In the genomic region with DNA sequence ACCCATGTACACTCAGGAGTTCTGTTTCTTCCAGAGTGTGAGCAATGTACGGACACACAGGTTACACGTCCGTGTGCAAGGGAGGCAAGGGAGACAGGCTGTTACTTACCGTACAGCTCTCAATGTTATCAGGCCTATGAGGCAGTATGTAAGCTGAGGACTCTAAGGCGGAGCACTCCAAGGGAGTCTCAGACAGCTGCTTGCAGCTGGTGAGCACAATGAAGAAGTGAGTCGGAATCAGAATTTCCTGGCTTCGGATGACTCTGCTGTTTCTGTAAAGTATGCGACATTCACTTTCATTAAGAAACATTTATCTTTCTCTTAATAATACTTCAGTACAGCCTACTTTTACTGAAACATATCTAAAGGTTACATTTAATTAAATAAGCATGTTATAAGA, we compare ENCODE assay signal across 22 mouse cellular contexts. TPM values are rescaled to one million over a fixed set of nuclear protein-coding genes. Genes with fewer than 3 reads are reported as not detected.
DNase-seq lines count a peak whose midpoint lies in the region; ATAC-seq and TF ChIP-seq lines count a peak whose summit lies in the region.
"Had no signal": no experiment of that assay in that cellular context is flagged by ENCODE, and none has a peak within 500 bp of the region (broad histone marks: within the 10 kb centered on the region; RNA-seq: fewer than 3 reads in every experiment).

No protein-coding gene starts in this region.

- peak; percentile 96 for DNase-seq in heart, adult 11 months
- DNase-seq in heart, postnatal 25 days (ENCODE audit: low spot score) = no peak
- DNase-seq in heart, postnatal 10 days = peak; percentile 57 to 61
- DNase-seq in heart, embryonic 10.5 days (ENCODE audit: low spot score) = no peak
- no peak for DNase-seq in lung, adult 2 months
- DNase-seq in lung, postnatal 36 days = peak; percentile 60
- DNase-seq: adrenal gland, adult 8-10 months; adrenal gland, postnatal 36 days; B cell, adult 2 months; cerebellum, adult 2 months; cerebellum, postnatal 10 days; forebrain, postnatal 0 days; gastrocnemius, adult 2 months; gastrocnemius, postnatal 25 days had no signal

- H3K9me3 ChIP-seq in heart, embryonic 10.5 days = no peaks in the 10 kb centered on the region
- H3K9me3 ChIP-seq in lung, embryonic 16.5 days (ENCODE audit: control insufficient read depth, low read length) = no peaks in the 10 kb centered on the region
- H3K9me3 ChIP-seq: embryonic facial prominence, embryonic 10.5 days; forebrain, embryonic 13.5 days; G1E; hindbrain, embryonic 15.5 days had no signal

- intact Hi-C loops in heart, postnatal 25 days (cut with DNase I) = no loop called here
- intact Hi-C loops in heart, postnatal 10 days (cut with DNase I) = no loop called here

- no peak for TF ChIP-seq CTCF in lung, adult 2 months (IDR thresholded peaks at IDR 0.05; ENCODE audit: insufficient read depth, low read length)

- H3K4me1 ChIP-seq in heart, embryonic 10.5 days = 0 out of 2 replicates have a peak, but pooled peaks cover 5% of the 10 kb centered on the region
- H3K4me1 ChIP-seq in lung, embryonic 16.5 days (replicated peaks; ENCODE audit: control insufficient read depth, insufficient read depth, low read length) = peaks cover 4% of the 10 kb centered on the region; the same call in 1 of the 2 replicates
- H3K4me1 ChIP-seq in lung, adult 2 months (ENCODE audit: control insufficient read depth, insufficient read depth, low read length) = no peaks in the 10 kb centered on the region
- H3K4me1 ChIP-seq: forebrain, embryonic 13.5 days; hindbrain, embryonic 15.5 days had no signal

- H3K36me3 ChIP-seq in heart, embryonic 10.5 days = no peaks in the 10 kb centered on the region
- no peaks in the 10 kb centered on the region for H3K36me3 ChIP-seq in lung, embryonic 16.5 days (ENCODE audit: control insufficient read depth, insufficient read depth, low read length)
- H3K36me3 ChIP-seq: embryonic facial prominence, embryonic 10.5 days; G1E; hindbrain, embryonic 15.5 days had no signal

- no peak overlapping the region for H3K4me2 ChIP-seq in lung, embryonic 16.5 days (ENCODE audit: low read depth, low read length)
- H3K4me2 ChIP-seq: forebrain, embryonic 13.5 days; hindbrain, embryonic 15.5 days had no signal

- H3K27ac ChIP-seq in heart, embryonic 10.5 days = no peak overlapping the region
- no peak overlapping the region for H3K27ac ChIP-seq in lung, embryonic 16.5 days (ENCODE audit: low read length)
- H3K27ac ChIP-seq: embryonic facial prominence, embryonic 10.5 days; forebrain, embryonic 13.5 days; gastrocnemius, adult 2 months; heart, adult 2 months; hindbrain, embryonic 15.5 days had no signal

- no peaks in the 10 kb centered on the region for H3K27me3 ChIP-seq in heart, embryonic 10.5 days (ENCODE audit: insufficient read depth, poor library complexity, severe bottlenecking)
- no peaks in the 10 kb centered on the region for H3K27me3 ChIP-seq in lung, embryonic 16.5 days (ENCODE audit: control insufficient read depth, insufficient read depth, low read depth, low read length)
- H3K27me3 ChIP-seq: forebrain, embryonic 13.5 days; hindbrain, embryonic 15.5 days had no signal

- H3K4me3 ChIP-seq in heart, embryonic 10.5 days = no peak overlapping the region
- no peak overlapping the region for H3K4me3 ChIP-seq in lung, embryonic 16.5 days (ENCODE audit: low read length)
- no peak overlapping the region for H3K4me3 ChIP-seq in lung, adult 2 months (replicated peaks; ENCODE audit: extremely low read depth, low read depth, low read length)
- H3K4me3 ChIP-seq: embryonic facial prominence, embryonic 10.5 days; forebrain, embryonic 13.5 days; gastrocnemius, adult 2 months; heart, adult 2 months; hindbrain, embryonic 15.5 days had no signal

- 89% methylated on average over 8 of the region's 8 CpGs for WGBS in heart, embryonic 10.5 days
- 71% methylated on average over 8 of the region's 8 CpGs for WGBS in lung, embryonic 16.5 days
- 78% methylated on average over 8 of the region's 8 CpGs for WGBS in lung, adult 2 months

- no peak overlapping the region for H3K9ac ChIP-seq in lung, embryonic 16.5 days (ENCODE audit: low read length)
- H3K9ac ChIP-seq: forebrain, embryonic 13.5 days; forebrain, postnatal 0 days; hindbrain, embryonic 15.5 days had no signal

- ATAC-seq in lung, embryonic 16.5 days (ENCODE audit: low read depth) = 0 out of 2 replicates have a peak, but pooled peaks have one; percentile 45
- no peak for ATAC-seq in frontal cortex, adult (ENCODE audit: low TSS enrichment)
- ATAC-seq: CD4-positive, CD25-positive, alpha-beta regulatory T cell, adult 4 months; forebrain, embryonic 13.5 days; forebrain, postnatal 0 days had no signal

- no peak for TF ChIP-seq POLR2A in lung, adult 2 months (IDR thresholded peaks at IDR 0.05; ENCODE audit: borderline replicate concordance, extremely low read depth, low read depth, low read length)

RNA-seq across cellular contexts. Expression of gene Ccn2, which starts 49.9 kb away (rescaled TPM):
- 100 to 1,000 TPM in 1 of 2 experiments, 10 to 100 TPM in 1; 73.3 to 125 TPM for total RNA-seq in heart, postnatal 25 days (2021)
- total RNA-seq in heart, postnatal 10 days (2021) = 10 to 100 TPM; 68.0 to 97.9 TPM
- polyA plus RNA-seq in heart, embryonic 10.5 days (2016; fragmentation: Nextera tagmentation; extraction: Ambion mirVana) = 20.5 and 32.0 TPM in 2 replicates
- polyA plus RNA-seq in lung, embryonic 16.5 days (2015; fragmentation: Nextera tagmentation; extraction: Ambion mirVana) = 12.8 and 15.1 TPM in 2 replicates
- polyA plus RNA-seq in lung, adult 2 months (2012; rRNA removed) = 199 and 433 TPM in 2 replicates
- polyA plus RNA-seq: CD4-positive, CD25-positive, alpha-beta regulatory T cell, adult 4 months; G1E had no signal

Comparison
In these comparisons a context has a peak if more than half of its experiments do, and no peak if none do; other contexts are left out.
1. DNase-seq: peak in heart, adult 11 months (single experiment), heart, postnatal 10 days (2 of 2) and lung, postnatal 36 days (single experiment); none in heart, postnatal 25 days (single experiment), heart, embryonic 10.5 days (single experiment) and lung, adult 2 months (single experiment).